Mouse (Mus musculus) neural tube, embryonic 14.5 days (tissue): ENCODE measurements around the gene Arrb1. TPM values are rescaled to one million over a fixed set of nuclear protein-coding genes. Genes with fewer than 3 reads are reported as not detected.

ENCODE experiments used
- ATAC-seq: fragments of 200-750 bp; cut with Nextera tagmentation; 2 replicates; pipeline ENCODE4 v1.8.0; 2017; ENCODE audit warnings: low read depth, mild to moderate bottlenecking, moderate TSS enrichment, moderate library complexity
- H3K27ac ChIP-seq: fragments of 300-500 bp; sonication (generic); 2 replicates; pipeline ENCODE4 v1.5.1; 2014; ENCODE audit warnings: low read depth, mild to moderate bottlenecking, control low read depth, low read length, moderate library complexity, mixed read lengths
- H3K27me3 ChIP-seq: fragments of 300-500 bp; sonication (generic); 2 replicates; pipeline ENCODE4 v1.6.1; 2014; ENCODE audit warnings: low read length; ENCODE audit not compliant: control insufficient read depth, insufficient read depth
- H3K36me3 ChIP-seq: fragments of 300-500 bp; sonication (generic); 2 replicates; pipeline ENCODE4 v1.6.1; 2014; ENCODE audit warnings: low read length, mixed read lengths; ENCODE audit not compliant: control insufficient read depth, insufficient read depth
- H3K4me1 ChIP-seq: fragments of 300-500 bp; sonication (generic); 2 replicates; pipeline ENCODE4 v1.6.1; 2014; ENCODE audit warnings: low read length; ENCODE audit not compliant: control insufficient read depth, insufficient read depth
- H3K4me2 ChIP-seq: fragments of 300-500 bp; sonication (generic); 2 replicates; pipeline ENCODE4 v1.6.1; 2014; ENCODE audit warnings: mild to moderate bottlenecking, low read depth, low read length, control low read depth
- H3K4me3 ChIP-seq: fragments of 300-500 bp; sonication (generic); 2 replicates; pipeline ENCODE4 v1.5.1; 2014; ENCODE audit warnings: low read depth, low read length, control low read depth, mixed read lengths
- H3K9ac ChIP-seq: fragments of 300-500 bp; sonication (generic); replicated peaks from 2 replicates; pipeline ENCODE4 v1.6.1; 2014; ENCODE audit warnings: low read depth, mild to moderate bottlenecking, control low read depth, low read length, mixed read lengths
- H3K9me3 ChIP-seq: fragments of 300-500 bp; sonication (generic); 2 replicates; pipeline ENCODE4 v1.6.1; 2016; ENCODE audit warnings: low read length; ENCODE audit not compliant: control insufficient read depth
- WGBS: fragments of 180-500 bp; shearing (Covaris S2); extraction: QIAGEN DNeasy Blood & Tissue Kit; methylation state at CpG from one replicate; pipeline ENCODE4 v1.1.7; 2014; 5-methylcytosine and 5-hydroxymethylcytosine counted together
- polyA plus RNA-seq: library from polyadenylated mRNA; unstranded; fragments of >200 nt; fragmentation: Nextera tagmentation; extraction: Ambion mirVana; gene quantifications from 2 replicates; pipeline ENCODE4 v1.2.1, GENCODE M21; 2014

Gene Arrb1
- polyA plus RNA-seq, 1 experiment from 2014 or later = 9.9 TPM

DNA sequence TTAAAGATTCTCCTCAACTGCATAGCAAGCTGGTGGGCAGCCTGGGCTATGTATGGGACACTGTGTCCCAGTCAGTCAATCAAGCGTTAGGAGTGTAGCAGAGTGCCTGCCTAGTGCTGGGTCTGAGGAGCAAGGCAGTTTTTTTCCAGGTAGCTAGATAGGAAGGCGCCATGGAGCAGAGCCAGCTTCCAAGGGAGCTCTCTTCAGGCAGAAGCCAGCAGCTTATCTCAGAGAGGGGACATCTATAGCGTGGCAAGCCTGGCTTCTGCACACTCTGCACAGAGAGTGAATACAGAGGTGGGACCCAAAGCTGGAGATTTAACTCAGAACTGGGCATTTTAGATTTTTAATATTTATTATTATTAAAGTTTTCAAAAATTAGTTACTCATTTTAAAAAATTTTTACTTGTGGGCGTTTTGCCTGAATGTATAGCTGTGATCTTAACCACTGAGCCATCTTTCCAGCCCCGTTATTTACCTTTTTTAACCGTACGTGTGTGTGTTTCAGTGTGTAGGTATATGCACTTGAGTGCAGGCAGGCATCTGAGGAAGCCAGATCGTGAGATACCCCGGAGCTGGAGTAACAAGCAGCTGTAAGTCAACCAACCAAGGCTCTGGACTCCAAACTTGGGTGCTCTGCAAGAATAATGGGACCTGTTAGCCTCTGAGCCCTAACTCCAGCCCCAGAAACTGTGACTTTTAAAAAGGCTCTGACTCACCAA lies 19.0 kb upstream of the Arrb1 start:
- no peaks in the 10 kb centered on the region for H3K9me3 ChIP-seq
- H3K4me1 ChIP-seq = no peaks in the 10 kb centered on the region
- H3K9ac ChIP-seq = no peak overlapping the region
- H3K36me3 ChIP-seq = no peaks in the 10 kb centered on the region
- 86% methylated on average over 9 of the region's 9 CpGs for WGBS
- no peaks in the 10 kb centered on the region for H3K27me3 ChIP-seq
- H3K4me2 ChIP-seq = no peak overlapping the region
- no peak overlapping the region for H3K27ac ChIP-seq
- H3K4me3 ChIP-seq = no peak overlapping the region
- no peak for ATAC-seq

DNA sequence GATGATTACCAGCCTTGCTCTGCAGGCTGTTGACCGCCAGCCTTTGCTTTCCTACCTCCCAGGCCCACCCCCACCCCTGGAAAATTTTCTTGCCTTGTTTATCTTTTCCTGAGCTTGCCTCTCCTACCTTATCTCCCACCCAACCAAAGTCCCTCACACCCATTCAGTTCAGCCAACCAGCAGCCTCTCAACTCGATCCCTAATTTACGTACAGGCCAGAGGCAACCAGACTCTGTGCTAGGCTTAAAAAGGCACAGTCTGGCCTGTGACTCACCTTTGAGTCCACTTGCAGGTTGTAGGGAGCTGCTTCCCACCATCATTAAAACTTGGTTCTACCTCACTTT lies 18.5 kb upstream of the Arrb1 start:
- no peaks in the 10 kb centered on the region for H3K36me3 ChIP-seq
- no peak overlapping the region for H3K27ac ChIP-seq
- no peaks in the 10 kb centered on the region for H3K9me3 ChIP-seq
- H3K4me3 ChIP-seq = no peak overlapping the region
- no peaks in the 10 kb centered on the region for H3K27me3 ChIP-seq
- no peak overlapping the region for H3K9ac ChIP-seq
- no peak overlapping the region for H3K4me2 ChIP-seq
- no peaks in the 10 kb centered on the region for H3K4me1 ChIP-seq
- 87% methylated on average over 3 of the region's 3 CpGs for WGBS
- no peak for ATAC-seq

DNA sequence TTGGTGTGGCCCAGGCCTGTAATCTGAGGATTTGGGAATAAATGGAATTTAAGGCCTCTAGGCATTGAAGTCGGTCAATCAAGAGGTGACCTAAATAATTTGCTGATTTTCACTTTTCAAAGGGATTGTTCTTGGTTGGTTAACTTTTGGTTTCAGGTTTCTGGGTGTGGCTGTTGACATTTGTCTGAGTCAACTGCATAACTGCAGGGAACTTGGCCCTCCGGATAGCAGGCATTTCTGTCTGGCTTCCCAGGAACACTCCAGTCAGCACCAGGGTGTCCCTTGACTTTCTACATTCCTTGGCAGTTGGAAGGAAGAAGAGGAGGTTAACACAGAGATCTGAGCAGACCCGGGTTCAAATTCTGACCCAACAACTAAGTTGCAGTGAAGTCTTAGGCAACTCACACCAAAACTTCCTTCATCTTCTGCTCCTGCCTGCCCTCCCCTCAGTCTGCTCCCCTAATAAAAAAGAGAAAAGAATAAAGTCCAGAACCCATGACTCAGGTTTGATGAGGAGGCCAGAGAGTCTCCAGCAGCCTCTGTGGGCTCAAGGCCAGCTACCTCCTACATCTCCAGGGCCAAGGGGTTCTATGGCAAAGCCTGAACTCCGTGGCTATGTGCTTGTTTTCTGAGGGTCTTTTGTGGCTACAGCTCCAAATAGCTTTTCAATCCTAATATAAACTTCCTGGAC lies 16.2 kb upstream of the Arrb1 start:
- H3K27ac ChIP-seq = no peak overlapping the region
- H3K4me1 ChIP-seq = no peaks in the 10 kb centered on the region
- H3K9ac ChIP-seq = no peak overlapping the region
- no peaks in the 10 kb centered on the region for H3K36me3 ChIP-seq
- ATAC-seq = no peak
- no peak overlapping the region for H3K4me3 ChIP-seq
- H3K9me3 ChIP-seq = no peaks in the 10 kb centered on the region
- 78% methylated on average over 4 of the region's 4 CpGs for WGBS
- no peaks in the 10 kb centered on the region for H3K27me3 ChIP-seq
- H3K4me2 ChIP-seq = no peak overlapping the region

DNA sequence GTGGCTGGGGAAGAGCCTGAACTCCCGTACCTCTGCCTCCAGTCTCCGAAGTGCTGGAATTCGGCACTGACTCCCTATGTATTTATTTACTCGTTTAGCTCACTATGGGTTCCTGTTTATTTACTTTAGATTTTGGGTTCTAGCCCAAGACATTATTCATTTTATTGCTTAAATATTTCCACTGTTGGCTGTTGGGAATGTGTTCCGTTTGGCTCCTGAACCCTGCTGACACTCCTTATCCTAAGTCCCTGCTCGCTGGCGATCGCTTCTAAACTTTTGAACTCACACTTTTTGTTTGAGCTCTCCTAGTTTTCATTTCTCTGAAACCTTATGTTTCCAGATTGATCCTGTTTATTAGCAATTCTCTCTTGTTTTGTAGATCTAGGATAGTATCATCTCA lies 12.1 kb upstream of the Arrb1 start:
- Histone ChIP-seq H3K36me3 (no peaks in the 10 kb centered on the region), H3K9me3 (no peaks in the 10 kb centered on the region), H3K4me1 (no peaks in the 10 kb centered on the region), H3K4me3 (no peak overlapping the region), H3K27me3 (no peaks in the 10 kb centered on the region), H3K27ac (no peak overlapping the region), H3K4me2 (no peak overlapping the region), H3K9ac (no peak overlapping the region)
- 79% methylated on average over 8 of the region's 8 CpGs for WGBS
- no peak for ATAC-seq

DNA sequence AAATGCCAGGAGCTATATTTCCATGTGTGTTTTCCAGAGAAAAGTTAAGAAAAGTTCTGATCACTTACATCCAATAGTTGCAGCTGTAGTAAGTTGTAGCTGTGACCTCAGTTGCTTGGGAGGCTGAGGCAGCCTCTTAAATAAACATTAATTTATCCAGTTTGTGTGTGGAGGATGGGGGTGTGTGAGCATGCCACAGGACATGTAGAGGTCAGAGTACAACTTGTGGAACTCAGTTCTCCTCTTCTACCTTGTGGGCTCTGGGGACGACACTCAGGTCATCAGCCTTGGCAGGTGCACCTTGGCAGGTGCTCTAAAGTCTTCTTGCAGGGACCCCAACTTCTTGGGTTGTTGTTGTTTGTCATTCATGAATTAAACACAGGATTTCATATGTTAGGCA lies 11.4 kb upstream of the Arrb1 start:
- Histone ChIP-seq H3K4me1 (no peaks in the 10 kb centered on the region), H3K4me3 (no peak overlapping the region), H3K9me3 (no peaks in the 10 kb centered on the region), H3K36me3 (no peaks in the 10 kb centered on the region), H3K4me2 (no peak overlapping the region), H3K27ac (no peak overlapping the region), H3K9ac (no peak overlapping the region), H3K27me3 (no peaks in the 10 kb centered on the region)
- WGBS = 93% methylated on average over 1 of the region's 1 CpGs
- no peak for ATAC-seq

DNA sequence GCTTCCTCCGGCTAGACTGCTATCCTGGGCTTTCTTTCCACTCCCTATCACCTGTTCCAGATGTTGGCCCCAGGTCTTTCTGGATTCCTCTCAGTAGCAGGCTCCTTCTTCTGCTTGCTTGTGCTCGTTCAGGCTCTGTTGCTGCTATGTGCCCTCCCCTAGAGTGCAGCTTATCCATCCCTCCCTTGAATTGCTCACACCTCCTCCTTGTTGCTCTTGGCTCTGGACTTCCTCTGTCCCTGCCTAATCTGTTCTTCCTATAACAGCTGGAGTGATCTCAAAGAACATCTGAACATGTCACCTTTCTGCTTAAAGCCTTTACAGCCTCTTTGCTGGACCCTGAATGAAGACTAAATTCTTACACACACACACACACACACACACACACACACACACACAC lies 6.7 kb upstream of the Arrb1 start:
- no peak for ATAC-seq
- no peaks in the 10 kb centered on the region for H3K4me1 ChIP-seq
- H3K4me3 ChIP-seq = no peak overlapping the region
- no peaks in the 10 kb centered on the region for H3K9me3 ChIP-seq
- WGBS = 70% methylated on average over 2 of the region's 2 CpGs
- no peak overlapping the region for H3K27ac ChIP-seq
- H3K36me3 ChIP-seq = no peaks in the 10 kb centered on the region
- no peak overlapping the region for H3K9ac ChIP-seq
- H3K27me3 ChIP-seq = no peaks in the 10 kb centered on the region
- H3K4me2 ChIP-seq = no peak overlapping the region

DNA sequence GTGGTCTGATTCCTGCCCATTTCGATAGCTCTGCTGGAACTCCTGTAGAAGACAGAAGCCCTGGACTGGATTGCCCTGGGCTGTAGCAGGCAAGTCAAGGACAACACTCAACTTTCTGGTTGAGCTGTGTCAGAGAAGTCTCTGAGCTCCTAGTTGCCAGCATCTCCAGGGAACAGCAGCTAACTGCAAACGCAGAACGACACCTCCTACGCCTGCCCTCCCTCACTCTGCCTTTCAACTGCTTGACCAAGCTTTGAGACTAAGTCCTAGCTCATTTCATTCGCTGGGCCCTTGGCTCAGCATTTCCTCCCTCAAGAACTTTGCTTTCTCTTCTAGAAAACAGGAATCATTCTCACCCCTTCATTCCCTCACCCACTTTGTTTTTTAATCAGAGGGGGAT lies 5.9 kb upstream of the Arrb1 start:
- H3K4me1 ChIP-seq = peaks cover 4% of the 10 kb centered on the region
- H3K36me3 ChIP-seq = no peaks in the 10 kb centered on the region
- WGBS = 54% methylated on average over 5 of the region's 5 CpGs
- H3K4me3 ChIP-seq = no peak overlapping the region
- H3K9ac ChIP-seq = no peak overlapping the region
- no peak for ATAC-seq
- no peaks in the 10 kb centered on the region for H3K27me3 ChIP-seq
- no peak overlapping the region for H3K4me2 ChIP-seq
- no peaks in the 10 kb centered on the region for H3K9me3 ChIP-seq
- H3K27ac ChIP-seq = no peak overlapping the region

DNA sequence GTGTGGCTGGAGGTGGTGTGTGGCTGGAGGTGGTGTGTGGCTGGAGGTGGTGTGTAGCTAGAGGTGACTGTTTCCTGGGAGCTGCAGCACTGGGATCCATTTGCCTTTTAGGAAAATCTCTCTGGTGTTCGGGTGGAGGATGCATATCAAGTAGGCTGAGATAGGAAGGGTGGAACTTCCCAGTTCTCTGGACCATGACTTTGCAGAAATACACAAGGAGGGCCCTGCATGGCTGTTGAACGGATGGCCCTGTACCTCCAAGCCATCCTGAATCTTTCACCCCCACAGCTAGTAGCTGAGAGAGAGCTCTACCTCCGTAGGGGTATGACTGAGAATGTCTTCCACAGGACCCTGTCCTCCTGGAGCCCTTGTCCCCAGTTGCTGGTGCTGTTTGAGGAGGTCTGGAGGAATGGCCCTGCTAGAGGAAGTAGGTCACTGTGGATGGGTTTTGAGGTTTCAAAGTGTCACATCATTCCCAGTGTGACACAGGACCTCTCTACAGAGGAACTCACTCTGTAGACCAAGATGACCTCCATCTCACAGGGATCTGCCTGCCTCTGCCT lies 3.8 kb upstream of the Arrb1 start:
- H3K4me3 ChIP-seq = no peak overlapping the region
- no peak overlapping the region for H3K4me2 ChIP-seq
- no peaks in the 10 kb centered on the region for H3K36me3 ChIP-seq
- WGBS = 75% methylated on average over 3 of the region's 3 CpGs
- H3K9ac ChIP-seq = 0 out of 2 replicates have a peak overlapping the region, but pooled peaks have one; percentile 2
- ATAC-seq = no peak
- no peak overlapping the region for H3K27ac ChIP-seq
- no peaks in the 10 kb centered on the region for H3K27me3 ChIP-seq
- H3K4me1 ChIP-seq = peaks cover 9% of the 10 kb centered on the region
- H3K9me3 ChIP-seq = no peaks in the 10 kb centered on the region

DNA sequence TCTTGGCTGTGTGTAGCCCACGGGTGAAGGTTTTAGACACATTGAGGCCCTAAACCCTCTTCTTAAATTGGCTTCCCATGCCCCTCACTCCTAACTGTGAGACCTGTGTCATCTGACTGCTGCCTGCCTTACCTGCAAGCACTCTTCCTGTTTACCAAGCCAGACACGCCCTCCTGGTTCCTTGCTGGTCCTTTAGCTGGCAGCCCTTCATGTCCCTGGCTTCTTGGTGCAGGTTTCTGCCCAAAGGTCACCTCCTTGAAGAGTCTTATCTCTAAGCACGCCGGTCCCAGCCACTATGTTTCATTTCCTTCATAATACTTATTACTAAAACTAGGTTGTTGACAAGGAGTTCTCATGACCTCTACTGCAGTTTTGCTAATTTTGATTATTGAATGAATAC lies 2.7 kb upstream of the Arrb1 start:
- Histone ChIP-seq H3K9ac (no peak overlapping the region), H3K4me3 (no peak overlapping the region), H3K27ac (no peak overlapping the region), H3K4me2 (no peak overlapping the region), H3K27me3 (no peaks in the 10 kb centered on the region), H3K36me3 (no peaks in the 10 kb centered on the region), H3K4me1 (peaks cover 20% of the 10 kb centered on the region), H3K9me3 (no peaks in the 10 kb centered on the region)
- WGBS = 93% methylated on average over 4 of the region's 4 CpGs
- no peak for ATAC-seq
